Mouse (Mus musculus) lung, adult 2 months (tissue): ENCODE results near the gene Mfsd12. TPM values are rescaled to one million over a fixed set of nuclear protein-coding genes. Genes with fewer than 3 reads are reported as not detected.
A peak's percentile ranks its signal among the peaks of the same experiment; 100 is the strongest.

Experiments used
- DNase-seq: peaks from one replicate; pipeline ENCODE4 v3.0.0; 2022
- H3K4me1 ChIP-seq: fragments of 200-500 bp; 2 replicates; pipeline ENCODE4 v1.6.1; 2011; ENCODE audit warnings: low read length; ENCODE audit not compliant: control insufficient read depth, insufficient read depth
- H3K4me3 ChIP-seq: fragments of 200-500 bp; replicated peaks from 2 replicates; pipeline ENCODE3; 2011; ENCODE audit warnings: low read depth, mild to moderate bottlenecking, control low read depth, low read length; ENCODE audit errors: extremely low read depth
- CTCF ChIP-seq: fragments of 200-500 bp; IDR thresholded peaks from 2 replicates; pipeline ENCODE4 v1.5.1; 2011; ENCODE audit warnings: mild to moderate bottlenecking, low read length, control low read depth; ENCODE audit not compliant: insufficient read depth
- POLR2A ChIP-seq: fragments of 200-500 bp; IDR thresholded peaks from 2 replicates; pipeline ENCODE4 v1.6.1; 2011; ENCODE audit warnings: low read depth, mild to moderate bottlenecking, control low read depth, low read length, borderline replicate concordance; ENCODE audit errors: extremely low read depth
- WGBS: fragments of 180-500 bp; shearing (Covaris S2); methylation state at CpG from one replicate; pipeline ENCODE4 v1.1.7; 2018; 5-methylcytosine and 5-hydroxymethylcytosine counted together
- polyA plus RNA-seq: library from polyadenylated mRNA; depleted of rRNA; stranded (reverse); fragments of >200 nt; gene quantifications from 2 replicates; pipeline ENCODE4 v1.2.3, GENCODE M21; 2012

Mfsd12 gene
- polyA plus RNA-seq, 1 experiment = 33.3 TPM

- WGBS = 45% methylated on average over 9 of the region's 9 CpGs
Measured at GRCm38 (mm10) chr10:81404082-81404481, 46.8 kb downstream of the Mfsd12 start.

GRCm38 (mm10) chr10:81404720-81405119 lies 47.4 kb downstream of the Mfsd12 start:
- DNase-seq = peak; percentile 30
- WGBS = 40% methylated on average over 18 of the region's 18 CpGs
- TF ChIP-seq CTCF (no peak), POLR2A (no peak)
- H3K4me1 ChIP-seq = peaks cover 60% of the 10 kb centered on the region
- H3K4me3 ChIP-seq = no peak overlapping the region

More at GRCm38 (mm10) chr10:81404082-81404481, 46.8 kb downstream of the Mfsd12 start:
- TF ChIP-seq POLR2A (no peak), CTCF (no peak)
- no peak for DNase-seq
- H3K4me3 ChIP-seq = no peak overlapping the region
- H3K4me1 ChIP-seq = peaks cover 55% of the 10 kb centered on the region

- peak; percentile 65 for TF ChIP-seq CTCF
- TF ChIP-seq POLR2A = no peak
- Histone ChIP-seq H3K4me3 (no peak overlapping the region), H3K4me1 (peaks cover 69% of the 10 kb centered on the region)
- peak; percentile 64 for DNase-seq
- WGBS = 48% methylated on average over 13 of the region's 13 CpGs
Measured at GRCm38 (mm10) chr10:81405588-81406201, 48.4 kb downstream of the Mfsd12 start.

- no peak for TF ChIP-seq CTCF
- no peak for DNase-seq
- Histone ChIP-seq H3K4me1 (peaks cover 70% of the 10 kb centered on the region), H3K4me3 (no peak overlapping the region)
- WGBS = 49% methylated on average over 24 of the region's 24 CpGs
Measured at GRCm38 (mm10) chr10:81406504-81407440, 49.5 kb downstream of the Mfsd12 start.

- Histone ChIP-seq H3K4me1 (peaks cover 72% of the 10 kb centered on the region), H3K4me3 (peak overlapping the region; percentile 27)
- TF ChIP-seq CTCF = no peak
- no peak for TF ChIP-seq POLR2A
- DNase-seq = peak; percentile 77
- WGBS = 24% methylated on average over 31 of the region's 31 CpGs
Measured at GRCm38 (mm10) chr10:81407539-81408423, 50.5 kb downstream of the Mfsd12 start.

- 65% methylated on average over 13 of the region's 13 CpGs for WGBS
- no peak for TF ChIP-seq CTCF
- no peak for TF ChIP-seq POLR2A
- Histone ChIP-seq H3K4me1 (peaks cover 76% of the 10 kb centered on the region), H3K4me3 (no peak overlapping the region)
- DNase-seq = no peak
Measured at GRCm38 (mm10) chr10:81408424-81408729, 51.1 kb downstream of the Mfsd12 start.

GRCm38 (mm10) chr10:81408871-81409291 lies 51.6 kb downstream of the Mfsd12 start:
- WGBS = 18% methylated on average over 9 of the region's 9 CpGs
- peak; percentile 86 for DNase-seq
- H3K4me1 ChIP-seq = peaks cover 80% of the 10 kb centered on the region

GRCm38 (mm10) chr10:81409330-81409729 lies 52.0 kb downstream of the Mfsd12 start:
- H3K4me3 ChIP-seq = no peak overlapping the region
- 33% methylated on average over 8 of the region's 8 CpGs for WGBS
- DNase-seq = no peak
- peaks cover 82% of the 10 kb centered on the region for H3K4me1 ChIP-seq
- no peak for TF ChIP-seq POLR2A
- TF ChIP-seq CTCF = no peak

More at GRCm38 (mm10) chr10:81408871-81409291, 51.6 kb downstream of the Mfsd12 start:
- H3K4me3 ChIP-seq = no peak overlapping the region
- TF ChIP-seq CTCF (peak; percentile 88), POLR2A (no peak; the same call in 1 of the 2 replicates)

GRCm38 (mm10) chr10:81410350-81410749 lies 53.1 kb downstream of the Mfsd12 start:
- Histone ChIP-seq H3K4me3 (no peak overlapping the region), H3K4me1 (peaks cover 84% of the 10 kb centered on the region)
- DNase-seq = peak; percentile 42
- 26% methylated on average over 4 of the region's 4 CpGs for WGBS
- no peak for TF ChIP-seq POLR2A
- TF ChIP-seq CTCF = no peak
